Mouse (Mus musculus) midbrain, embryonic 15.5 days (tissue): ENCODE data around the gene Dnah2. TPM values are rescaled to one million over a fixed set of nuclear protein-coding genes. Genes with fewer than 3 reads are reported as not detected.
A peak's percentile ranks its signal among the peaks of the same experiment; 100 is the strongest.
"Not testable (repeated sequence)": the region's sequence is repeated elsewhere in the genome, so short reads cannot be mapped to it uniquely, and the experiment has no call there.

Source experiments
- ATAC-seq: fragments of 200-750 bp; cut with Nextera tagmentation; replicated peaks from 2 replicates; pipeline ENCODE4 v1.8.0; 2017; ENCODE audit warnings: moderate TSS enrichment
- H3K27ac ChIP-seq: fragments of 300-500 bp; sonication (generic); 2 replicates; pipeline ENCODE4 v1.5.1; 2015; ENCODE audit warnings: mild to moderate bottlenecking, inconsistent platforms
- H3K27me3 ChIP-seq: fragments of 300-500 bp; sonication (generic); replicated peaks from 2 replicates; pipeline ENCODE4 v1.6.1; 2015; ENCODE audit warnings: inconsistent platforms
- H3K36me3 ChIP-seq: fragments of 300-500 bp; sonication (generic); replicated peaks from 2 replicates; pipeline ENCODE4 v1.6.1; 2015; ENCODE audit warnings: inconsistent platforms
- H3K4me1 ChIP-seq: fragments of 300-500 bp; sonication (generic); 2 replicates; pipeline ENCODE4 v1.6.1; 2015; ENCODE audit warnings: inconsistent platforms
- H3K4me2 ChIP-seq: fragments of 300-500 bp; sonication (generic); 2 replicates; pipeline ENCODE4 v1.6.1; 2015; ENCODE audit warnings: inconsistent platforms, mild to moderate bottlenecking, moderate library complexity
- H3K4me3 ChIP-seq: fragments of 300-500 bp; sonication (generic); 2 replicates; pipeline ENCODE4 v1.5.1; 2015; ENCODE audit warnings: mild to moderate bottlenecking, inconsistent platforms
- H3K9ac ChIP-seq: fragments of 300-500 bp; sonication (generic); 2 replicates; pipeline ENCODE4 v1.6.1; 2015; ENCODE audit warnings: mild to moderate bottlenecking, inconsistent platforms
- H3K9me3 ChIP-seq: fragments of 300-500 bp; sonication (generic); 2 replicates; pipeline ENCODE4 v1.6.1; 2016; ENCODE audit warnings: inconsistent platforms
- WGBS: fragments of 180-500 bp; shearing (Covaris S2); methylation state at CpG from one replicate; pipeline ENCODE4 v1.1.7; 2015; ENCODE audit warnings: mixed read lengths; 5-methylcytosine and 5-hydroxymethylcytosine counted together
- polyA plus RNA-seq: library from polyadenylated mRNA; unstranded; fragments of >200 nt; fragmentation: Nextera tagmentation; extraction: Ambion mirVana; gene quantifications from 2 replicates; pipeline ENCODE4 v1.2.1, GENCODE M21; 2015

Gene Dnah2
- polyA plus RNA-seq, 1 experiment from 2014 or later: 5.7 TPM

- no peak for ATAC-seq
- H3K4me1 ChIP-seq: peaks cover 23% of the 10 kb centered on the region
- no peak overlapping the region for H3K27ac ChIP-seq
- H3K9me3 ChIP-seq: no peaks in the 10 kb centered on the region
- no peak overlapping the region for H3K9ac ChIP-seq
- peaks cover 28% of the 10 kb centered on the region for H3K36me3 ChIP-seq
- 9% methylated on average over 24 of the region's 24 CpGs for WGBS
- H3K4me3 ChIP-seq: peak overlapping the region; percentile 2; the same call in 1 of the 2 replicates
- H3K4me2 ChIP-seq: peak overlapping the region; percentile 27
- 0 out of 2 replicates have a peak, but pooled peaks cover 6% of the 10 kb centered on the region for H3K27me3 ChIP-seq
These were observed 151.3 kb downstream of the Dnah2 start for GRCm38 (mm10) chr11:69397581-69398057.

GRCm38 (mm10) chr11:69396772-69397171, 152.1 kb downstream of the Dnah2 start:
- peak overlapping the region; percentile 64 for H3K4me3 ChIP-seq
- peaks cover 23% of the 10 kb centered on the region for H3K4me1 ChIP-seq
- no peaks in the 10 kb centered on the region for H3K9me3 ChIP-seq
- no peak for ATAC-seq
- H3K27me3 ChIP-seq: 0 out of 2 replicates have a peak, but pooled peaks cover 6% of the 10 kb centered on the region
- peaks cover 20% of the 10 kb centered on the region for H3K36me3 ChIP-seq
- peak overlapping the region; percentile 63 for H3K4me2 ChIP-seq
- peak overlapping the region; percentile 20; the same call in 1 of the 2 replicates for H3K9ac ChIP-seq
- H3K27ac ChIP-seq: 0 out of 2 replicates have a peak overlapping the region, but pooled peaks have one; percentile 13
- 23% methylated on average over 11 of the region's 11 CpGs for WGBS

- H3K27me3 ChIP-seq: 0 out of 2 replicates have a peak, but pooled peaks cover 6% of the 10 kb centered on the region
- peaks cover 12% of the 10 kb centered on the region for H3K36me3 ChIP-seq
- H3K4me2 ChIP-seq: peak overlapping the region; percentile 63
- peak overlapping the region; percentile 73 for H3K9ac ChIP-seq
- H3K27ac ChIP-seq: peak overlapping the region; percentile 97
- ATAC-seq: peak; percentile 91
- peak overlapping the region; percentile 64 for H3K4me3 ChIP-seq
- WGBS: under 1% methylated on average over 48 of the region's 48 CpGs
- no peaks in the 10 kb centered on the region for H3K9me3 ChIP-seq
- H3K4me1 ChIP-seq: peaks cover 20% of the 10 kb centered on the region
These were observed 153.1 kb downstream of the Dnah2 start for GRCm38 (mm10) chr11:69395634-69396373.

- H3K4me3 ChIP-seq: peak within 1 kb of the TSS; percentile 64
- not testable (repeated sequence) for H3K9me3 ChIP-seq, H3K36me3 ChIP-seq, H3K27me3 ChIP-seq
- H3K9ac ChIP-seq: peak within 1 kb of the TSS; percentile 73
- ATAC-seq: peak; percentile 84
- H3K4me1 ChIP-seq: peaks cover 20% of the 10 kb centered on the region
- peak within 1 kb of the TSS; percentile 63 for H3K4me2 ChIP-seq
- under 1% methylated on average over 24 of the region's 24 CpGs for WGBS
- H3K27ac ChIP-seq: peak within 1 kb of the TSS; percentile 97
These were observed 153.7 kb downstream of the Dnah2 start, which contains the start of the genes Naa38 and Cyb5d1 for GRCm38 (mm10) chr11:69395235-69395633. Naa38 (plus strand) TSS chr11:69395487. Cyb5d1 (minus strand) TSS chr11:69395631.

GRCm38 (mm10) chr11:69394591-69395167, 154.2 kb downstream of the Dnah2 start:
- H3K27me3 ChIP-seq, H3K9me3 ChIP-seq, H3K36me3 ChIP-seq, ATAC-seq: not testable (repeated sequence)
- 3% methylated on average over 31 of the region's 31 CpGs for WGBS
- Histone ChIP-seq H3K4me2 (peak overlapping the region; percentile 63), H3K4me3 (peak overlapping the region; percentile 64), H3K27ac (peak overlapping the region; percentile 97), H3K9ac (peak overlapping the region; percentile 73), H3K4me1 (peaks cover 22% of the 10 kb centered on the region)

GRCm38 (mm10) chr11:69390400-69391034, 158.4 kb downstream of the Dnah2 start:
- 0 out of 2 replicates have a peak, but pooled peaks have one; percentile 26 for ATAC-seq
- no peak overlapping the region for H3K9ac ChIP-seq
- no peak overlapping the region for H3K4me2 ChIP-seq
- H3K4me3 ChIP-seq: no peak overlapping the region
- no peak overlapping the region for H3K27ac ChIP-seq
- peaks cover 10% of the 10 kb centered on the region for H3K4me1 ChIP-seq
- no peaks in the 10 kb centered on the region for H3K9me3 ChIP-seq
- H3K27me3 ChIP-seq: no peaks in the 10 kb centered on the region
- 50% methylated on average over 10 of the region's 10 CpGs for WGBS
- no peaks in the 10 kb centered on the region for H3K36me3 ChIP-seq

- Histone ChIP-seq H3K4me1 (peaks cover 10% of the 10 kb centered on the region), H3K27me3 (no peaks in the 10 kb centered on the region), H3K4me3 (no peak overlapping the region), H3K9ac (no peak overlapping the region), H3K36me3 (no peaks in the 10 kb centered on the region), H3K4me2 (no peak overlapping the region), H3K27ac (no peak overlapping the region), H3K9me3 (no peaks in the 10 kb centered on the region)
- WGBS: 63% methylated on average over 14 of the region's 14 CpGs
- 0 out of 2 replicates have a peak, but pooled peaks have one; percentile 25 for ATAC-seq
These were observed 159.1 kb downstream of the Dnah2 start for GRCm38 (mm10) chr11:69389531-69390399.

- no peak for ATAC-seq
- 95% methylated on average over 4 of the region's 4 CpGs for WGBS
- H3K9me3 ChIP-seq: no peaks in the 10 kb centered on the region
These were observed 160.2 kb downstream of the Dnah2 start for GRCm38 (mm10) chr11:69388680-69389079.

GRCm38 (mm10) chr11:69386758-69387157, 162.2 kb downstream of the Dnah2 start:
- Histone ChIP-seq H3K9ac (no peak overlapping the region), H3K27me3 (no peaks in the 10 kb centered on the region), H3K9me3 (no peaks in the 10 kb centered on the region), H3K4me2 (no peak overlapping the region), H3K4me1 (0 out of 2 replicates have a peak, but pooled peaks cover 3% of the 10 kb centered on the region), H3K36me3 (no peaks in the 10 kb centered on the region), H3K4me3 (no peak overlapping the region), H3K27ac (no peak overlapping the region)
- 85% methylated on average over 7 of the region's 7 CpGs for WGBS
- ATAC-seq: no peak

More at GRCm38 (mm10) chr11:69388680-69389079, 160.2 kb downstream of the Dnah2 start:
- H3K4me2 ChIP-seq: no peak overlapping the region
- H3K36me3 ChIP-seq: no peaks in the 10 kb centered on the region
- no peak overlapping the region for H3K4me3 ChIP-seq
- H3K4me1 ChIP-seq: 0 out of 2 replicates have a peak, but pooled peaks cover 3% of the 10 kb centered on the region
- H3K27me3 ChIP-seq: no peaks in the 10 kb centered on the region
- no peak overlapping the region for H3K9ac ChIP-seq
- H3K27ac ChIP-seq: no peak overlapping the region

- Histone ChIP-seq H3K4me2 (no peak overlapping the region), H3K27ac (no peak overlapping the region), H3K4me3 (no peak overlapping the region), H3K4me1 (0 out of 2 replicates have a peak, but pooled peaks cover under 1% of the 10 kb centered on the region), H3K9ac (no peak overlapping the region), H3K36me3 (no peaks in the 10 kb centered on the region), H3K27me3 (no peaks in the 10 kb centered on the region), H3K9me3 (no peaks in the 10 kb centered on the region)
- no peak for ATAC-seq
- 77% methylated on average over 6 of the region's 6 CpGs for WGBS
These were observed 163.9 kb downstream of the Dnah2 start for GRCm38 (mm10) chr11:69384979-69385378.

GRCm38 (mm10) chr11:69382478-69383105, 166.3 kb downstream of the Dnah2 start:
- 67% methylated on average over 10 of the region's 10 CpGs for WGBS
- H3K36me3 ChIP-seq: no peaks in the 10 kb centered on the region
- no peak overlapping the region for H3K9ac ChIP-seq
- no peak for ATAC-seq
- H3K27me3 ChIP-seq: no peaks in the 10 kb centered on the region
- H3K4me1 ChIP-seq: no peaks in the 10 kb centered on the region
- no peak overlapping the region for H3K27ac ChIP-seq
- H3K9me3 ChIP-seq: no peaks in the 10 kb centered on the region
- no peak overlapping the region for H3K4me3 ChIP-seq
- H3K4me2 ChIP-seq: no peak overlapping the region
